9 mouse cellular contexts compared by ENCODE assay signal in the genomic region with DNA sequence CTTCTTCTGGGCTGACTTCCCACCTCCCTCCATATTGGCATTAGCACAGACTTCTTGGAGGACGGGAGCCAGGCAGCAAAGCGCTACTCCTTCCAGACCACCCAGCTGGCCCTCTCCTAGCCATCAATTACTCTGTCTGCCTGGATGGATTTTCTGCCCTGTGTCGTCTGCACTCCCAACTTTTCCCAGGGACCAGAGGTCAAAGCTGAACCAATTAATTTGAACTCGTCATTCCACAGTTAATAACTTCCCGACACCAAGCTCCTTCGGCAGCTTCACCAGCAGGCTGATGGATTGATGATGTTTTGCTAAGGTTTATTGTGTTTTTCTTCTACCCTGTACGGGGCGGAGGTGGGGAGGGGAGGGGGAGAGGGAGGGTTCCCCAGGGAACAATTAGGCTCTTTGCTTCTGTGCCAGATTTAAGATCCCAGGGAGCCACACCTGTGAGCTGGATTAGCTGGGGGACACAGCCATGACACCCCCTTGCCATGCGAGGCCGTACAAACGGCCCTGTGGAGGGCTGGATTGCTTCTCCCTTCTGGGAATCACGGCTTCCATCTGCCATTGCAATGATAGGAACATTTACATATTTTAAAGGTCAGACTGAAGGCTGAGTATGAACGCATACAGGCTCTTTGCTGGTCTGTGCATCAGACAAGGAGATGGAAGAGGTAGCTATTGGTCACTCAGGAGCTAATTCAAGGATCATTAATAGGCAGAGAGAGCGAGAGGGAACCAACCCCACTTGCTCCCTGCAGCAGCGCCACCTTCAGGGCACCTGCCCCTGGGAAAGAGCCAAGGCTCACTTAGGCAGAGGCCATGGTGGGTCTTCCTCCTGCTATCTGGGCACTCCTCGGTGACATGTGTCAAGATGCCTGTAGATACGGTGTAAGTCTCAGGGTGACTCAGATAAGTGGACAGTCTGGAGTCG.
DNase-seq lines count a peak whose midpoint lies in the region; ATAC-seq and TF ChIP-seq lines count a peak whose summit lies in the region.
"Had no signal": no experiment of that assay in that cellular context is flagged by ENCODE, and none has a peak within 500 bp of the region (broad histone marks: within the 10 kb centered on the region; RNA-seq: fewer than 3 reads in every experiment).

No protein-coding gene starts in this region.

- H3K4me1 ChIP-seq in hindbrain, embryonic 14.5 days (replicated peaks; ENCODE audit: control insufficient read depth, insufficient read depth, low read length), result peaks cover 29% of the 10 kb centered on the region
- H3K4me1 ChIP-seq in neural tube, embryonic 15.5 days, result peaks cover 30% of the 10 kb centered on the region
- H3K4me1 ChIP-seq: liver, embryonic 13.5 days had no signal

- no peaks in the 10 kb centered on the region; the same call in 1 of the 2 replicates for H3K27me3 ChIP-seq in hindbrain, embryonic 14.5 days (ENCODE audit: control insufficient read depth, insufficient read depth, low read length)
- 0 out of 2 replicates have a peak, but pooled peaks cover 3% of the 10 kb centered on the region for H3K27me3 ChIP-seq in neural tube, embryonic 15.5 days (replicated peaks)
- H3K27me3 ChIP-seq: liver, embryonic 13.5 days had no signal

- no peak overlapping the region for H3K4me2 ChIP-seq in hindbrain, embryonic 14.5 days (replicated peaks)
- H3K4me2 ChIP-seq in neural tube, embryonic 15.5 days, result no peak overlapping the region; the same call in 1 of the 2 replicates
- H3K4me2 ChIP-seq: liver, embryonic 13.5 days had no signal

- H3K27ac ChIP-seq in left cerebral cortex, adult 2 months, result no peak overlapping the region
- H3K27ac ChIP-seq in hindbrain, embryonic 14.5 days, result peak overlapping the region; percentile 56
- H3K27ac ChIP-seq in neural tube, embryonic 15.5 days (replicated peaks), result peak overlapping the region; percentile 13; the same call in 1 of the 2 replicates
- H3K27ac ChIP-seq: liver, embryonic 13.5 days had no signal

- H3K9ac ChIP-seq in hindbrain, embryonic 14.5 days, result no peak overlapping the region
- H3K9ac ChIP-seq in neural tube, embryonic 15.5 days (replicated peaks), result no peak overlapping the region
- H3K9ac ChIP-seq: liver, embryonic 13.5 days had no signal

- H3K9me3 ChIP-seq in hindbrain, embryonic 14.5 days (ENCODE audit: control insufficient read depth, low read length), result no peaks in the 10 kb centered on the region
- no peaks in the 10 kb centered on the region for H3K9me3 ChIP-seq in neural tube, embryonic 15.5 days (replicated peaks)
- H3K9me3 ChIP-seq: liver, embryonic 13.5 days had no signal

- WGBS in hindbrain, embryonic 14.5 days, result 16% methylated on average over 18 of the region's 18 CpGs
- WGBS in neural tube, embryonic 15.5 days, result 17% methylated on average over 18 of the region's 18 CpGs

- no peak for DNase-seq in left cerebral cortex, adult 2 months (ENCODE audit: extremely low spot score in 1 of 2, low spot score in 2 of 2)
- no peak for DNase-seq in left cerebral cortex, adult 18-20 months (ENCODE audit: low spot score in 2 of 2)
- peak; percentile 72 for DNase-seq in embryo, embryonic 11.5 days (ENCODE audit: low read depth, low spot score)
- DNase-seq in hindbrain, embryonic 14.5 days (ENCODE audit: low spot score), result no peak
- no peak for DNase-seq in spleen, postnatal 4 days (ENCODE audit: low spot score in 2 of 2)
- DNase-seq in spleen, postnatal 36 days (ENCODE audit: low spot score in 2 of 2), result no peak
- DNase-seq in spleen, postnatal 14 days (ENCODE audit: low spot score in 2 of 2), result no peak
- DNase-seq: liver, embryonic 13.5 days had no signal

- no peak overlapping the region for H3K4me3 ChIP-seq in left cerebral cortex, adult 2 months
- H3K4me3 ChIP-seq in hindbrain, embryonic 14.5 days (replicated peaks; ENCODE audit: low read length), result no peak overlapping the region
- no peak overlapping the region for H3K4me3 ChIP-seq in neural tube, embryonic 15.5 days (replicated peaks)
- H3K4me3 ChIP-seq: liver, embryonic 13.5 days had no signal

- peak; percentile 46 for TF ChIP-seq CTCF in left cerebral cortex, adult 2 months (IDR thresholded peaks at IDR 0.05)

- H3K36me3 ChIP-seq in hindbrain, embryonic 14.5 days (replicated peaks; ENCODE audit: control insufficient read depth, insufficient read depth), result no peaks in the 10 kb centered on the region
- H3K36me3 ChIP-seq in neural tube, embryonic 15.5 days, result no peaks in the 10 kb centered on the region
- H3K36me3 ChIP-seq: liver, embryonic 13.5 days had no signal

- intact Hi-C loops in left cerebral cortex, adult 2 months (cut with DNase I), result no loop called here

- ATAC-seq in hindbrain, embryonic 14.5 days (ENCODE audit: low FRiP score), result peak; percentile 25; the same call in 1 of the 2 replicates
- 0 out of 2 replicates have a peak, but pooled peaks have one; percentile 26 for ATAC-seq in neural tube, embryonic 15.5 days (ENCODE audit: low FRiP score)
